Mouse (Mus musculus) ovary, adult 18-20 months (tissue): ENCODE measurements at regions not wholly inside any gene's neighbourhood (a gene's known extent, or its start where the extent isn't known, plus 50 kb on each side); places are given as distances from the start of the nearest gene placed in this dataset.

Source experiments
- DNase-seq: peaks from one replicate; pipeline ENCODE4 v3.0.0; 2022; ENCODE audit warnings: low spot score, mixed read lengths

DNA sequence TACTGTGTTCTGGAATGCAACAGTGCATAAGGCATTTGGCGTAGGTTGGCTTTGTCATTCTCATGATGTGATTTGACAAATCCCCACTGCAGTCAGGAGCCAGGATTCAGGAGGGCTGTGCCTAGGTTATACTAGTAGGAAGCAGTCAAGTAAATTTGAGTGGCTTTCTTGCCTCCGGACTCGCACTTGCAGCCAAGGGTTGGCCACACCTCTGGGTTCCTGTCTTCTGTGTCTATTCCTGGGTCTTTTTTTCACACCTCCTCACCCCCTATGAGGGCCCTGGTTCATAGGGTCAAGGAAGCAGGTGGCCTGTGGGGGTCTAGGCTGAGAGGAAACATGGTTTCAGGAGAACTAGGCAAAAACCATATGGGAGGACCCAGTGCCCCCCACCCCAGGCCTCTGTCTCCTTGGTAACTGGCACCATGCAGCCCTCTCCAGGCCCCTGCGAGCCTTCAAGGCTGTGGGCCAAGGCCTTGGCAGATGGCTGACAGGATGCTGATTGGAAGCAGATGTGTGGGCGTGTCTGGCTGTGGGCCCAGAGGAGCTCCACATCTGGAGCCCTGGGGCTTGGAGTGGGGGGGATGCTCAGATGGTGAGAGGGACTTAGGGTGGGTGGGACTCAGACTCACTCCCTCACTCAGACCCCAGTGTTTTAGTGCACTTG is 195.7 kb downstream of the Rgs3 start:
- peak; percentile 79 for DNase-seq

DNA sequence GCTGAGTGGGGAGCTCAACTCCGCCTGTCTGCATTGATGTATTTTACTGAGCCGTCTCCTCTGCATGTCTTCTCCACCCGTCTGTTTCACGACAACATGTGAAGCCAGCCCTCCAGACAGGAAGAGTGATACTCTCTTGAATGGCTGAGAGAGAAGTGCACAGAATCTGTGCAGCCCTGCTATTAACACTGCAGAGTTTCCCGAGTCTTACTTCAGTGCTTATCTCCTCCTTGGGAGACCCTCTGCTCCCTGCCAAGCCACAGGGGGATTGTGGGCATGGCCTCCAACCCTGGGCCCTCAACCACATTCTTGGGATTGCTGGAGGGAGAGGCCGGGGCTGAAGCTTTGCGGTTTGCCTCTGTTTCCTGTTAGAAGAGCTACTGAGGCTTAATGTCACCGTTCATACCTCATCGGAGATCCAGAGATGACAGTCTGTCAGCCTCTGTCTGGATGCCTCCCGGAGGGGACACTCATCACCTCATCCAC is 197.1 kb downstream of the Rgs3 start:
- DNase-seq: no peak

GRCm38 (mm10) chr4:62760748-62761604 is 201.3 kb downstream of the Rgs3 start:
- no peak for DNase-seq

- peak; percentile 60 for DNase-seq
These were observed 202.0 kb downstream of the Rgs3 start for GRCm38 (mm10) chr4:62761672-62762071.

- DNase-seq: peak; percentile 61
These were observed 201.4 kb upstream of the Zfp618 start for GRCm38 (mm10) chr4:62763990-62764389.

GRCm38 (mm10) chr4:62769469-62770234 is 195.7 kb upstream of the Zfp618 start:
- no peak for DNase-seq

- DNase-seq: no peak
These were observed 190.3 kb upstream of the Zfp618 start for GRCm38 (mm10) chr4:62775005-62775609.

GRCm38 (mm10) chr4:62776881-62777280 is 188.5 kb upstream of the Zfp618 start:
- no peak for DNase-seq

DNA sequence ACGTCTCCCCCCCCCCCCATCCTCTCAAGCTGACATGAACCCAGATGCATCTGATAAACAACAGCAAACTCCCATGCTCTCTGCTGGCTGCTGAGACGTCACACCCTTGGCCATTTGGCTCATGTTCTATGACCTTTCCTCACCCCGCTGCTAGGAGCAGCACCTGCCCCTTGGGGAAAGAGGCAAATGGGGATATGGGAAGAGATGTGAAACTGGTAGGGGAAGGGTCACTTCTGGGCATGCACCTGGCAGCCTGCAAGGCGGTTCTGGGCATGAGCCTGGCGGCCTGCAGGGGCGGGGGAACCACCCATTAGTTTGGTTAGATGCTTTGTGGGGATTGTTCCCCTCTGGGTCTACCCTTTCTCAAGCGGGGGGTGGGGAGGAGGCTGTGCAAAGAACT is 187.9 kb upstream of the Zfp618 start:
- no peak for DNase-seq

- DNase-seq: no peak
These were observed 186.8 kb upstream of the Zfp618 start for GRCm38 (mm10) chr4:62778621-62779020.

DNA sequence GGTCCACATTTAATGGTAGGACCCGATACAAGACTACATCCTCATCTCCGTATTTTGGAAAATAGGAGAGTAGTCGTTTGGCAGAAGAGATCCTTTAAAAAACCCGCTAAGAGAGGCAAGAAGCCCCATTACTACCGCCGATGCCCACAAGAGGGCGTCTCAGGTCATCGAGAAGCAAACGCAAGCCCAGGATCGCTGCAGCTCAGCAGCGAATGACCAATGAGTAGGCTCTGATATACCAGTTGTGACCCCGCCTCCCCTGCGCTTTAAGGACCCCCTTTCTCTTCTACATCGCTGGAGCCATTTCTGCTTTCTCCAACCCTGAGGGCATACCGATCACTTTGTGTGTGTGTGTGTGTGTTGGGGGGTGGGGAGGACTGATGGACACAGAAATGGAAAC is 185.0 kb upstream of the Zfp618 start:
- peak; percentile 65 for DNase-seq

- no peak for DNase-seq
These were observed 184.5 kb upstream of the Zfp618 start for GRCm38 (mm10) chr4:62780837-62781236.

GRCm38 (mm10) chr4:62781309-62781800 is 184.0 kb upstream of the Zfp618 start:
- no peak for DNase-seq

DNA sequence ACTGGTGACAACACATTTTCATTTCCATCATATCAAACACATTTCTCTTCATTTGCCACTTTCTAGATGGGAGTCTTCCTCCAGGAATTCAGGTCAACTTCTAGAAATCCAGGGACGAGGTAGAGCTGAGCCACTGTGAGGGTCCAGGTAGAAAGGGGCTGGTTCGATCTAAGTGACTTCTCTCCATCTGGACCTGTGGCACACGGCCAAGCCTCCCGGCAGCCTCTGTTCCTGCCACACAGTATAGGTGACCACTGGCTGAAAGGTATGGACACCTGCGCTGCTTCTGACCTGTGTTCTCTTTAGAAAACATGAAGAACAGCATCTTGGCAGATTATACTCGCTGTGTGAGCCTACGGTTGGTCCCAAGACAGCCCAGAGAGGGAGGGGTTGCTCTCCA is 179.7 kb upstream of the Zfp618 start:
- no peak for DNase-seq

DNA sequence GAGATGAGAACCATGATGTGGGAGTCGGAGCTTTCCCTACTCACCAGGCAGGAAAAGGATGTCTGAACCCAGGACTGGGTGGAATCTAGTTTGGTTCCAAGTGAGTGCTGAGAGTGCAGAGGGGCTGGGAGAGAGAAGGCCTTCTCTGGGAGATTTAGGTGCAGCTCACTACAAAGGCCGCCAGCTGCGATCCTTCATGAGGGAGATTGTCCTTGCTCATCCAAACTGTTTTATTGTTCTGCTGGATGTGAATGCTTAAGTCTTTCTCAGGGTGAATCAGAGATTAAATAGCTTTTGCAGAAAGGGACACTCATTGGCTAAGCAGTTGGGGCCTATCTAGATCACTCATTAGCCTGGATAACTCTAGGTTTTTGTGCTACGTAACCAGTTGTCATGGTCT is 175.7 kb upstream of the Zfp618 start:
- no peak for DNase-seq

- no peak for DNase-seq
These were observed 171.8 kb upstream of the Zfp618 start for GRCm38 (mm10) chr4:62793582-62793981.

GRCm38 (mm10) chr4:62795538-62795937 is 169.8 kb upstream of the Zfp618 start:
- no peak for DNase-seq

DNA sequence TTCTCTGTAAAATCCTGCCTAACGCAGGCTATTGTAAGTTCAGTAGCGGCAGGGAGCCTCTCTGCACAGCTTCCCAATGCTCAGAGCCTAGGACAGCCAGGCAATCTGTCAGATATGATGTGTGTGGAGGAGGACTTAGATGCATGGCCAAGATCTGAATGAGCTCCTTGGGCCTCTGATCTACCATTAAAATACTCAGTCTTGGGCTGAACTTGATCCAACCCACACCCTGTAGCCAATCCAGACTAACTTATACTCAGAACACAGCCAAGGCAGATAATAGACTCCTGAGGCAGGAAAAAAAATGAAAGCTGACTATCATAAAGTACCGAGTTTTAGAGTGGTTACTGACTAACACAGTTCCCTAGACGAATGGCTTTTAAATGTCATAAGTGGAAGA is 165.4 kb upstream of the Zfp618 start:
- no peak for DNase-seq

DNA sequence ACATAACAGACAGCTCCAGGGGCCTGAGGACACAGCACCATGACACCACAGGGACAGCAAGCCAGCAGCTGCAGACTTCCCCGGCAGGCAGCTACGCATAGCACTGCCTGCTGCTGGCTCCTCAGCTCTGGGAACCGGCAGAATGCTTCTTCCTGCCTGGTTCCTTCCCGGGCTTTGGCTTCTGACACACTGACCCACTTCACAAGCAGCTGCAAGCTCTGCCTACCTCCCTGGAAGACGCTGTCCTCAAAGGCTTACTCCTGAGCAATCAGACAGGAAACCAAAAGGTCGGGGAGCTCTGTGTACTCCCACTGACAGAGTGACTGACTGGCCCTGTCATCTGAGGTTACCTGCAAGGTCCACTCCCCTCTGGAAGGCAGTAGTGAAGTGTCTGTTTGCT is 159.5 kb upstream of the Zfp618 start:
- no peak for DNase-seq

GRCm38 (mm10) chr4:62806786-62807185 is 158.6 kb upstream of the Zfp618 start:
- no peak for DNase-seq

GRCm38 (mm10) chr4:62807926-62808552 is 157.3 kb upstream of the Zfp618 start:
- no peak for DNase-seq

DNA sequence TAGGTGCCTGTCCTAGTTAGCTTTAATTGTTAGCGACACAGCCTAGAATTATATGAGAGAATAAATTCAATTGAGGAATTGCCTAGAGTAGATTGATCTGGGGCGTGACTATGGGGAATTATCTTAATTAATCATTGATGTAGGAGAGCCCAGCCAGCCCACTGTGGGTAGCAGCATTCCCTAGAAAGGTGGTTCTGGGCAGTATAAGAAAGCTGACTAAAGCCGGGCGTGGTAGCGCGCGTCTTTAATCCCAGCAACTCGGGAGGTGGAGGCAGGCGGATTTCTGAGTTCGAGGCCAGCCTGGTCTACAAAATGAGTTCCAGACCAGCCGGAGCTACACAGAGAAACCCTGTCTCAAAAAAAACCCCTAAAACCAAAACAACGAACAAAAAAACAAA is 156.8 kb upstream of the Zfp618 start:
- no peak for DNase-seq
